Mouse (Mus musculus) left cerebral cortex, adult 2 months (tissue): ENCODE measurements around the gene Ociad2. TPM values are rescaled to one million over a fixed set of nuclear protein-coding genes. Genes with fewer than 3 reads are reported as not detected.

Source experiments
- DNase-seq, 2 experiments: peaks; one replicate each; pipeline ENCODE4 v3.0.0; 2021 to 2022; ENCODE audit warnings: low spot score in 2 of 2, mixed read lengths in 1 of 2; ENCODE audit errors: extremely low spot score in 1 of 2
- H3K27ac ChIP-seq: fragments of 200-600 bp; 2 replicates; pipeline ENCODE4 v1.8.1; 2022
- H3K4me3 ChIP-seq: fragments of 200-600 bp; 2 replicates; pipeline ENCODE4 v1.8.1; 2022
- CTCF ChIP-seq: fragments of 200-600 bp; IDR thresholded peaks from 2 replicates; pipeline ENCODE4 v1.8.1; 2022; ENCODE audit warnings: antibody characterized with exemption, mild to moderate bottlenecking, moderate library complexity
- intact Hi-C: fragments of 180-260 bp; cut with DNase I; formaldehyde crosslinking; loops from one replicate; pipeline ENCODE4 v1.15.1; 2025
- total RNA-seq, 2 experiments: library from RNA; stranded (reverse); gene quantifications; 2 replicates each; pipeline ENCODE4 v1.2.3; 2021

Gene Ociad2
- total RNA-seq, 2 experiments from 2014 or later = 114 to 137 TPM

GRCm38 (mm10) chr5:73369731-73370130, 28.9 kb upstream of the Ociad2 start:
- peak overlapping the region; percentile 36 for H3K27ac ChIP-seq
- intact Hi-C loops = no loop called here
- no peak overlapping the region for H3K4me3 ChIP-seq
- TF ChIP-seq CTCF = no peak
- no peak for DNase-seq

- no peak for TF ChIP-seq CTCF
- intact Hi-C loops = no loop called here
- Histone ChIP-seq H3K27ac (peak overlapping the region; percentile 36), H3K4me3 (no peak overlapping the region)
- no peak for DNase-seq
These were observed 28.1 kb upstream of the Ociad2 start for GRCm38 (mm10) chr5:73368845-73369447.

DNA sequence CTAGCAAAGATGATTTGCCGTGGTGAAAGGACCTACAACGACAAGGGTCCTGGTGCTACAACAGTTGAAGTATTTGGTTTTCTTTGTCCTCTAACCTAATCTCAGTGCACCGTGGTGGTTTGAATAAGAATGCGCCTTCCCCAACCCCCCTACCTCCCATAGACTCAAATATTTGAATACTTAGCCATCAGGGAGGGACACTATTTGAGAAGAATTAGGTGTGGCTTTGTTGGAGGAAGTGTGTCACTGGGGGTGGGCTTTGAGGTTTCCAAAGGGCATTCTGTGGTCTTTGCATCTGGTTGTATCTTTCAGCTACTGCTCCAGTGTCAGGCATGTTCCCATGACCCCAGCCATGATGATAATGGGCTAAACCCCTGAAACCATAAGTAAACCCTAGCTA, 27.1 kb upstream of the Ociad2 start:
- intact Hi-C loops = no loop called here
- TF ChIP-seq CTCF = no peak
- Histone ChIP-seq H3K4me3 (no peak overlapping the region), H3K27ac (no peak overlapping the region)
- no peak for DNase-seq

DNA sequence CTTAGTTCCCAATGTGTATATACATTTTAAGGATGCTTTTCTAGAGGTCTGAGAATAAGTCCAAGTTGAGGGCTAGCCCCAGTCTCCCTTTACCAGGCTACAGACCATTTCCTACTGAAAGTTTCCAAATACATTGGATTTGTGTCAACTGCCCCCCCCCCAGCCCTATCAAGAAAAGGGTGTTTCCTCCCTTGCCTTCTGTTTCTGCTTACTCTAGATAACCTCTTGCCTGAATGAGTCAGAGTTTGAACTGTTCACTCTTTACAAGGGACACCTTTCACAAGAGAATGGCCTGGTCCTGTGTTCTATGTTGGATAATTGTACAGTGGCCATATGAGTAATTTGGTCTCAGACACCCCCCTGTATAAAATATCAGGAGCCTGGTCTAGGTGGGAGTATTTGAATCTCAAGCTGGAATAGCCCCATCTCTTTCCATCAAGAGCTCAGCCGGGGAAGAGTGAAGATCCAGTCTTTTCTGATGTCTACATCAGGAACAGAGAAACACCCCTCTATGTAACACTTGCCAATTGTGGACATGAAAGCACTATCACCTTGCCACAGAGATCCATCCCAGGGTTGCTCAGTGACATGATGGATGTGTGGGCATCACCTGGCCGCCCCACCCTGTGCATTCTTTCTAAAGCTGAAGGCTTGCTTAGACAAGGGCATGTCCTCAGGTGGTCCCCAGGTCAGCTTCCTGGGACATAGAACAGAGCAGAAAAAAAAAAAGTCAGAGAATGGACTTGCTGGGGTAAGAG, 23.5 kb upstream of the Ociad2 start:
- intact Hi-C loops = no loop called here
- no peak for TF ChIP-seq CTCF
- Histone ChIP-seq H3K27ac (no peak overlapping the region), H3K4me3 (no peak overlapping the region)
- no peak for DNase-seq

- peak overlapping the region; percentile 73 for H3K27ac ChIP-seq
- no peak for DNase-seq
- no peak overlapping the region for H3K4me3 ChIP-seq
- intact Hi-C loops = no loop called here
- TF ChIP-seq CTCF = no peak
These were observed 22.0 kb upstream of the Ociad2 start for GRCm38 (mm10) chr5:73362791-73363190.

DNA sequence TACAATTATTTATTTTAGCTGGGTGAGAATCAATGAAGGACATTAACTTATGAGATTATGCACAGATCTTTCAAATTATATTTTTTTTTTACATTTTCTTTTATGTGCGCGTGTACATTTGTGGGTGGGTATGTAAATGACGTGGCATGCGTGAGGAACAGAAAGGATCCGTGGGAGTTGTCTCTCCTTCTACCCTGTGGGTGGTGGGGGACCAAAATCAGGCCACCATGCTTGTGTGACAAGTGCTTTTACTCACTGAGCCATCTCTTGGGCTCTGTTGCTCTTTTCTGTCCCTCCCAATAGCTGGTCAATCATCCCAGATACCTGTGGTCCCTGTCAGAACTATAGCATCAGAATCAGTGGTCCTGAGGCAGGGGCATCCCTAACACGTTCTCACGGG, 21.5 kb upstream of the Ociad2 start:
- intact Hi-C loops = no loop called here
- TF ChIP-seq CTCF = no peak
- peak overlapping the region; percentile 73 for H3K27ac ChIP-seq
- DNase-seq = peak in 1 of 2 experiments; percentile 34
- H3K4me3 ChIP-seq = no peak overlapping the region

GRCm38 (mm10) chr5:73360240-73360639, 19.4 kb upstream of the Ociad2 start:
- H3K27ac ChIP-seq = peak overlapping the region; percentile 88; the same call in 1 of the 2 replicates
- intact Hi-C loops = no loop called here
- no peak for TF ChIP-seq CTCF
- no peak overlapping the region for H3K4me3 ChIP-seq
- no peak for DNase-seq

DNA sequence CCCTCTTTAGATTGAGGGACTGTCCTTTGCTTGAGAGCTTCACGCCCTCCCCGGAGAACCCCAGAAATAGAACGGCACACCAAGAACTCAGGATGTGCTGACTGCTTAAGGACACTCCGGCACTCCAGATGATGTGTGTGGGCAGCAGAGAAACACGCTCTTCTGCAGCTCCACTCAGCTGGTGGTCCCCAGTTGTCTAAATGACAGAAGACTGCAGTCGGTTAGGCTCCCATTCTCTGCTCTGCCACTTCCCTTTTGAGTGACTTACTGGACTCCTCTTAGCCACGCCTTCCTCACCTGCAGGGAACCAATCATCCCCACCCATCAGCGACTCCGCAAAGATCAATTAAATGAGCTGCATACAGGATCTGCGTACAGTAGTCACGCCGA, 18.9 kb upstream of the Ociad2 start:
- peak; percentile 54 to 70 for DNase-seq
- TF ChIP-seq CTCF = no peak
- intact Hi-C loops = loop anchor here (1.0 kb wide), 2 partner anchors 15 to 19 kb away; no protein-coding TSS in a partner anchor
- H3K27ac ChIP-seq = peak overlapping the region; percentile 88
- H3K4me3 ChIP-seq = no peak overlapping the region

- DNase-seq = no peak
- intact Hi-C loops = loop anchor here (1.0 kb wide), 2 partner anchors 15 to 19 kb away; no protein-coding TSS in a partner anchor
- no peak overlapping the region for H3K4me3 ChIP-seq
- H3K27ac ChIP-seq = peak overlapping the region; percentile 88
- TF ChIP-seq CTCF = no peak
These were observed 18.4 kb upstream of the Ociad2 start for GRCm38 (mm10) chr5:73359134-73359751.

DNA sequence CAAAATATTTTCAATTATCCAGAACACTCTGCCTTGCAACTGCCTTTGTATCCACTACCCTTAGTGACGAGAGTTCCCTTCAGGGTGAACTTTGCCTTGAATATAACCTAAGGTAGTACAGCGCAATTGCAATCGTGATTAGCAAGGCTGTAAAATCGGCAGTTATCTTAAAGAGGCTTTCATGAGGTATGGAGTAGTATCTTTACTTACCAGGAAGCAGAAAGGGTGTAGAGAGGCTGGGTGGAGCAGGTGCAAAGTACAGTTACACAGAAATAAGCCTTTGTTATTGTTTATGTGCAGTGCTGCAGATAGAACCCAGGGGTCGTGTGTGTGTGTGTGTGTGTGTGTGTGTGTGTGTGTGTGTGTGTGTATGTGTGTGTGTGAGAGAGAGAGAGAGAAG, 14.6 kb upstream of the Ociad2 start:
- Histone ChIP-seq H3K4me3 (no peak overlapping the region), H3K27ac (no peak overlapping the region)
- no peak for TF ChIP-seq CTCF
- DNase-seq = no peak
- intact Hi-C loops = no loop called here

- TF ChIP-seq CTCF = no peak
- no peak for DNase-seq
- no peak overlapping the region for H3K27ac ChIP-seq
These were observed 13.2 kb upstream of the Ociad2 start for GRCm38 (mm10) chr5:73353978-73354377.

GRCm38 (mm10) chr5:73353519-73353918, 12.7 kb upstream of the Ociad2 start:
- H3K4me3 ChIP-seq = no peak overlapping the region
- intact Hi-C loops = no loop called here
- DNase-seq = peak in 1 of 2 experiments; percentile 36
- no peak for TF ChIP-seq CTCF
- no peak overlapping the region for H3K27ac ChIP-seq

More at GRCm38 (mm10) chr5:73353978-73354377, 13.2 kb upstream of the Ociad2 start:
- intact Hi-C loops = no loop called here
- no peak overlapping the region for H3K4me3 ChIP-seq
